ENCODE assay signal across 8 mouse cellular contexts in the genomic region with DNA sequence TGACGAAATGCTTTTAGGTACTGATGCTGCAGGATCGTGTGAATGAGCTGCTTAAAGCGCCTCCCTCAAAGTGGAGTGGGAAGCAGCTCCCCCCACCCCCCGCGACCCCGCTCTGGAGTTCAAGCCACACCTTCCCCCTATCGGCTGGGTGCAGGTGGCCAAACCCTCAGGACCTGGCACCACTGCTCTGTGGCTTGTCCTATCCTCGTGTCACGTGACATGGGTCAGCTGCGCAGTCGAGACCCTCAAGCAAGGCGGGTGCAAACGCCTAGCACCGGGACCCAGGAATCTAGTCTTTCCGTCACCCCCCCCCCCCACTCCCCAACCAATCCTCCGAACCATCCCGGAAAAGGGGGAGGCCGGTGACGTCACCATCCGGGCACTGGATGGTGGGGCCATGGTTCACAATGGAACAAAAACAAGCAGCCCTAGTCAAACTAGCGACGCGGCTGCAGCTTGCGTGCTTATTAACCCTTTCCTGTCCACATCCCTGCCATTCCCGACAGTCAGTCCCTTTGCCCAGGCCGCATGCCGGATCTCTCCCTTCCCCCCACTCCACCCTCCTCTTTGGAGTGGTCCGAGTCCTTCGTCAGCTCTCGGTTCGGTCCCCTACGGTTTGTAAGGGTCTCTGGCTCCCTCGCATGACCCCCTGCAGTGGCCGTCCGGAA. TPM values are rescaled to one million over a fixed set of nuclear protein-coding genes. Genes with fewer than 3 reads are reported as not detected.
A peak's percentile ranks its signal among the peaks of the same experiment; 100 is the strongest.
DNase-seq lines count a peak whose midpoint lies in the region; ATAC-seq and TF ChIP-seq lines count a peak whose summit lies in the region.

No protein-coding gene starts in this region.

- H3K27me3 ChIP-seq in embryonic facial prominence, embryonic 14.5 days (replicated peaks; ENCODE audit: control insufficient read depth, insufficient read depth, low read length), result peaks cover 11% of the 10 kb centered on the region; the same call in 1 of the 2 replicates
- peaks cover 17% of the 10 kb centered on the region; the same call in 1 of the 2 replicates for H3K27me3 ChIP-seq in limb, embryonic 15.5 days
- no peaks in the 10 kb centered on the region for H3K27me3 ChIP-seq in midbrain, postnatal 0 days (ENCODE audit: insufficient read depth, low read length)

- peak overlapping the region; percentile 70 for H3K4me3 ChIP-seq in embryonic facial prominence, embryonic 14.5 days (ENCODE audit: low read depth, low read length)
- peak overlapping the region; percentile 68 for H3K4me3 ChIP-seq in limb, embryonic 15.5 days
- peak overlapping the region; percentile 65 for H3K4me3 ChIP-seq in midbrain, postnatal 0 days (ENCODE audit: low read depth, low read length)

- no peaks in the 10 kb centered on the region for H3K36me3 ChIP-seq in embryonic facial prominence, embryonic 14.5 days (ENCODE audit: control insufficient read depth, insufficient read depth, low read length)
- H3K36me3 ChIP-seq in limb, embryonic 15.5 days, result no peaks in the 10 kb centered on the region
- H3K36me3 ChIP-seq in midbrain, postnatal 0 days (ENCODE audit: insufficient read depth, low read length), result no peaks in the 10 kb centered on the region

- peak overlapping the region; percentile 88 for H3K9ac ChIP-seq in embryonic facial prominence, embryonic 14.5 days (ENCODE audit: low read depth, low read length)
- 0 out of 2 replicates have a peak overlapping the region, but pooled peaks have one; percentile 7 for H3K9ac ChIP-seq in limb, embryonic 15.5 days
- H3K9ac ChIP-seq in midbrain, postnatal 0 days (replicated peaks; ENCODE audit: low read length, poor library complexity, severe bottlenecking), result peak overlapping the region; percentile 81; the same call in 1 of the 2 replicates

- 27% methylated on average over 27 of the region's 35 CpGs for WGBS in embryonic facial prominence, embryonic 14.5 days
- 15% methylated on average over 35 of the region's 35 CpGs for WGBS in limb, embryonic 15.5 days
- 27% methylated on average over 32 of the region's 35 CpGs for WGBS in midbrain, postnatal 0 days

- H3K9me3 ChIP-seq in embryonic facial prominence, embryonic 14.5 days (ENCODE audit: control insufficient read depth, low read length), result no peaks in the 10 kb centered on the region
- no peaks in the 10 kb centered on the region for H3K9me3 ChIP-seq in limb, embryonic 15.5 days
- no peaks in the 10 kb centered on the region for H3K9me3 ChIP-seq in midbrain, postnatal 0 days (ENCODE audit: low read length)

- H3K4me1 ChIP-seq in embryonic facial prominence, embryonic 14.5 days (ENCODE audit: control insufficient read depth, insufficient read depth, low read length), result no peaks in the 10 kb centered on the region
- H3K4me1 ChIP-seq in limb, embryonic 15.5 days, result no peaks in the 10 kb centered on the region
- H3K4me1 ChIP-seq in midbrain, postnatal 0 days (ENCODE audit: insufficient read depth, low read length), result no peaks in the 10 kb centered on the region

- H3K27ac ChIP-seq in embryonic facial prominence, embryonic 14.5 days (replicated peaks; ENCODE audit: low read depth, low read length), result peak overlapping the region; percentile 94
- peak overlapping the region; percentile 96 for H3K27ac ChIP-seq in limb, embryonic 15.5 days
- peak overlapping the region; percentile 95 for H3K27ac ChIP-seq in midbrain, postnatal 0 days (ENCODE audit: low read depth, low read length)

- peak; percentile 88 for DNase-seq in 3T3-L1 (ENCODE audit: low read depth, low spot score)
- peak; percentile 92 to 93 for DNase-seq in adrenal gland, postnatal 36 days
- DNase-seq in embryonic facial prominence, embryonic 14.5 days (ENCODE audit: low spot score), result peak; percentile 96
- peak; percentile 84 for DNase-seq in heart, adult 8-10 months (ENCODE audit: low spot score)
- peak; percentile 90 for DNase-seq in kidney, adult 9 months
- peak; percentile 96 for DNase-seq in midbrain, postnatal 0 days (ENCODE audit: low spot score)
- peak; percentile 72 to 85 for DNase-seq in spleen, postnatal 4 days (ENCODE audit: low spot score in 2 of 2)

- ATAC-seq in embryonic facial prominence, embryonic 14.5 days (ENCODE audit: low read depth), result peak; percentile 86
- peak; percentile 92 for ATAC-seq in limb, embryonic 15.5 days (ENCODE audit: insufficient number of reproducible peaks, low FRiP score, low TSS enrichment, low read depth)
- peak; percentile 90 for ATAC-seq in midbrain, postnatal 0 days (ENCODE audit: low FRiP score)

- TF ChIP-seq CTCF in midbrain, postnatal 0 days (IDR thresholded peaks at IDR 0.05), result no peak

- peak overlapping the region; percentile 51 for H3K4me2 ChIP-seq in embryonic facial prominence, embryonic 14.5 days (ENCODE audit: low read depth, low read length)
- H3K4me2 ChIP-seq in limb, embryonic 15.5 days, result peak overlapping the region; percentile 44
- peak overlapping the region; percentile 38 for H3K4me2 ChIP-seq in midbrain, postnatal 0 days (ENCODE audit: low read depth, low read length, poor library complexity, severe bottlenecking)

RNA-seq across cellular contexts. Expression of gene Usp9x, which starts 0.6 kb away (rescaled TPM):
- total RNA-seq in adrenal gland, postnatal 36 days (2021), result 100 to 1,000 TPM; 205 to 212 TPM
- 54.5 and 58.9 TPM in 2 replicates for polyA plus RNA-seq in embryonic facial prominence, embryonic 14.5 days (2014; fragmentation: Nextera tagmentation; extraction: Ambion mirVana)
- 100 to 1,000 TPM; 152 to 199 (median 183) TPM for total RNA-seq in heart, adult 8-10 months (2022)
- 21.1 and 28.0 TPM in 2 replicates for polyA plus RNA-seq in limb, embryonic 15.5 days (2015; fragmentation: Nextera tagmentation; extraction: Ambion mirVana)
- total RNA-seq in midbrain, postnatal 0 days (2014; rRNA removed), result 289 and 395 TPM in 2 replicates
- polyA plus RNA-seq in midbrain, postnatal 0 days (2015; fragmentation: Nextera tagmentation; extraction: Ambion mirVana), result 22.6 and 28.4 TPM in 2 replicates

Comparison
In these comparisons a context has a peak if more than half of its experiments do, and no peak if none do; other contexts are left out.
1. Peak in every context shown above with its lines: DNase-seq, ATAC-seq, H3K4me3 ChIP-seq and H3K27ac ChIP-seq.
2. H3K9ac ChIP-seq: peak in every context shown above with its lines; median percentile 88 in embryonic facial prominence, embryonic 14.5 days; 81 in midbrain, postnatal 0 days; 7 in limb, embryonic 15.5 days.